Comparison of ENCODE assay signal across 7 mouse cellular contexts in the genomic region with DNA sequence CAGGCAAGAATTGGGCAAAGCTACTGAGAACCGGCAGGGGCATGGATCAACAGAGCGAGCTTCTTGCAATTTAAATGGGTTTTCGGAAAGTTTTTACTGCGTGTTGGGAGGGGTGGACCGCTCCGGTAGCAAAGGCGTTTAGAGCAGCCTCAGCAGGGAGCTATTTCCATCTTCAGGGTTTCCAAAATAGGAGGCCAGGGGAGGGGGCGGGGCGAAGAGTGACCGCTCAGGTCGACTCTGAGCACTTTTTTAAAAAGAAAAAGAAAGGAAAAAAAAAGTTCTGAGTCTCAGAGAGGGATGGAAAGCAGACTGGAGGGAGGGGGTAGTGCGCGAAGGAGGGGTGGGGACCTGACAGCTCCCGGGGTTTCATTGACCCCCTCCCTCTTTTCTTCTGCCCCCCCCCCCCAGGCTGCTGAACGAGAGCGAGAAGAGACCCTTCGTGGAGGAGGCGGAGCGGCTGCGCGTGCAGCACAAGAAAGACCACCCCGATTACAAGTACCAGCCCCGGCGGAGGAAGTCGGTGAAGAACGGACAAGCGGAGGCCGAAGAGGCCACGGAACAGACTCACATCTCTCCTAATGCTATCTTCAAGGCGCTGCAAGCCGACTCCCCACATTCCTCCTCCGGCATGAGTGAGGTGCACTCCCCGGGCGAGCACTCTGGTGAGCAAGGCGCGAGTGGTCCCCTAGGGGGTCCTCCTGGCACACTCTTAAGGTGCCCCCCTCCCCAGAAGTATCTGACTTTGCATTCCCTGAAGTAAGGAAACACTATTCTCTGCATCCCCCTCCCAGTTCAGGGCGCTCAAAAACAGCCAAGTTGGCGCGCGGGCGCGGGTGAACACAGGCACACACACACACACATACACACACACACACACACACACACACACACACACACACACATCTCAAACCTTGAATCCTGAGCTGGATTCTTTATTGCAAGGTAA. TPM values are rescaled to one million over a fixed set of nuclear protein-coding genes. Genes with fewer than 3 reads are reported as not detected.
A peak's percentile ranks its signal among the peaks of the same experiment; 100 is the strongest.
DNase-seq lines count a peak whose midpoint lies in the region; ATAC-seq and TF ChIP-seq lines count a peak whose summit lies in the region.

No protein-coding gene starts in this region.

- peak overlapping the region; percentile 87 for H3K4me2 ChIP-seq in midbrain, embryonic 11.5 days

- TF ChIP-seq POLR2A in liver, adult 2 months (IDR thresholded peaks at IDR 0.05; ENCODE audit: extremely low read depth, insufficient read depth, low read length) = no peak

- no peak for ATAC-seq in midbrain, embryonic 11.5 days (ENCODE audit: low FRiP score)
- no peak for ATAC-seq in megakaryocyte-erythroid progenitor cell, adult 5-6 weeks (replicated peaks; ENCODE audit: low FRiP score, low TSS enrichment, poor library complexity, severe bottlenecking)

- peak overlapping the region; percentile 68 for H3K4me3 ChIP-seq in liver, adult 2 months (ENCODE audit: insufficient read depth, low read depth, low read length)
- H3K4me3 ChIP-seq in midbrain, embryonic 11.5 days (ENCODE audit: low read depth, low read length) = peak overlapping the region; percentile 83

- DNase-seq in liver, adult 2 months (ENCODE audit: extremely low read depth, low read depth, low spot score) = no peak
- no peak for DNase-seq in liver
- peak; percentile 74 for DNase-seq in embryo, embryonic 11 days
- peak; percentile 36 for DNase-seq in heart, postnatal 4 days
- peak; percentile 96 for DNase-seq in midbrain, embryonic 11.5 days (ENCODE audit: low spot score, missing footprints)
- DNase-seq in layer of hippocampus, adult 18-20 months (ENCODE audit: low spot score in 2 of 2) = no peak

- WGBS in liver, adult 2 months = 24% methylated on average over 42 of the region's 42 CpGs
- under 1% methylated on average over 42 of the region's 42 CpGs for WGBS in midbrain, embryonic 11.5 days

- no peaks in the 10 kb centered on the region for H3K36me3 ChIP-seq in liver, adult 2 months (ENCODE audit: control insufficient read depth, insufficient read depth, low read length)
- no peaks in the 10 kb centered on the region for H3K36me3 ChIP-seq in midbrain, embryonic 11.5 days (ENCODE audit: control insufficient read depth, insufficient read depth, low read length)

- H3K27ac ChIP-seq in liver, adult 2 months (replicated peaks; ENCODE audit: insufficient read depth, low read depth, low read length) = no peak overlapping the region
- peak overlapping the region; percentile 92 for H3K27ac ChIP-seq in midbrain, embryonic 11.5 days (ENCODE audit: low read depth, low read length)

- H3K9me3 ChIP-seq in midbrain, embryonic 11.5 days (ENCODE audit: control insufficient read depth, low read length) = no peaks in the 10 kb centered on the region

- no peaks in the 10 kb centered on the region for H3K79me2 ChIP-seq in liver, adult 2 months (ENCODE audit: control insufficient read depth, insufficient read depth, low read length)

- H3K9ac ChIP-seq in liver, adult 2 months (ENCODE audit: low read depth, low read length) = no peak overlapping the region
- peak overlapping the region; percentile 71 for H3K9ac ChIP-seq in midbrain, embryonic 11.5 days (ENCODE audit: low read length)

- no peaks in the 10 kb centered on the region for H3K27me3 ChIP-seq in liver, adult 2 months (ENCODE audit: control insufficient read depth, insufficient read depth, low read length)
- peaks cover 14% of the 10 kb centered on the region for H3K27me3 ChIP-seq in midbrain, embryonic 11.5 days (ENCODE audit: control insufficient read depth, insufficient read depth, low read length)

- TF ChIP-seq CTCF in liver, adult 2 months (IDR thresholded peaks at IDR 0.05; ENCODE audit: low read depth, low read length) = no peak

- H3K4me1 ChIP-seq in liver, adult 2 months (ENCODE audit: control insufficient read depth, insufficient read depth, low read length) = peaks cover 4% of the 10 kb centered on the region; the same call in 1 of the 2 replicates
- peaks cover 30% of the 10 kb centered on the region for H3K4me1 ChIP-seq in midbrain, embryonic 11.5 days (ENCODE audit: control insufficient read depth, insufficient read depth, low read length)

RNA-seq across cellular contexts. Expression of a gene that starts 1.6 kb away (rescaled TPM):
- 0.18 and 0.34 TPM in 2 replicates for total RNA-seq in liver, adult 2 months (2014; rRNA removed)
- 1.8 and 2.5 TPM in 2 replicates for polyA plus RNA-seq in liver, adult 2 months (2012; rRNA removed)
- total RNA-seq in heart, postnatal 4 days (2021) = 10 to 100 TPM; 11.1 to 11.9 TPM
- 106 and 107 TPM in 2 replicates for polyA plus RNA-seq in midbrain, embryonic 11.5 days (2014; fragmentation: Nextera tagmentation; extraction: Ambion mirVana)
- total RNA-seq in megakaryocyte-erythroid progenitor cell, adult 5-6 weeks (2014; fragmentation: Nextera tagmentation) = not detected in 2 replicates
- total RNA-seq in megakaryocyte-erythroid progenitor cell, adult 5-6 weeks (2017) = not detected in 2 replicates
- total RNA-seq in layer of hippocampus, adult 18-20 months (2021) = 10 to 100 TPM; 24.7 to 35.0 TPM

Comparison
In these comparisons a context has a peak if more than half of its experiments do, and no peak if none do; other contexts are left out.
1. DNase-seq: peak in embryo, embryonic 11 days (single experiment), heart, postnatal 4 days (single experiment) and midbrain, embryonic 11.5 days (single experiment); none in liver, adult 2 months (single experiment), liver (single experiment) and layer of hippocampus, adult 18-20 months (0 of 2).